Mouse (Mus musculus) midbrain, postnatal 0 days (tissue): ENCODE measurements around the gene Gli2. TPM values are rescaled to one million over a fixed set of nuclear protein-coding genes. Genes with fewer than 3 reads are reported as not detected.

Source experiments
- ATAC-seq: fragments of 200-750 bp; cut with Nextera tagmentation; 2 replicates; pipeline ENCODE4 v1.8.0; 2017; ENCODE audit warnings: moderate number of reproducible peaks, mild to moderate bottlenecking, moderate TSS enrichment, moderate library complexity; ENCODE audit not compliant: low FRiP score
- DNase-seq: peaks from one replicate; pipeline ENCODE4 v3.0.0-alpha.2; 2015; ENCODE audit warnings: low spot score
- H3K27ac ChIP-seq: fragments of 300-500 bp; sonication (generic); 2 replicates; pipeline ENCODE4 v1.5.1; 2014; ENCODE audit warnings: low read depth, mild to moderate bottlenecking, low read length, mixed read lengths
- H3K27me3 ChIP-seq: fragments of 300-500 bp; sonication (generic); 2 replicates; pipeline ENCODE4 v1.6.1; 2014; ENCODE audit warnings: low read length, control low read depth, mixed read lengths; ENCODE audit not compliant: insufficient read depth
- H3K36me3 ChIP-seq: fragments of 300-500 bp; sonication (generic); 2 replicates; pipeline ENCODE4 v1.6.1; 2014; ENCODE audit warnings: low read length, control low read depth, mixed read lengths; ENCODE audit not compliant: insufficient read depth
- H3K4me1 ChIP-seq: fragments of 300-500 bp; sonication (generic); 2 replicates; pipeline ENCODE4 v1.6.1; 2014; ENCODE audit warnings: mild to moderate bottlenecking, control low read depth, antibody characterized with exemption, low read length, mixed read lengths; ENCODE audit not compliant: insufficient read depth
- H3K4me2 ChIP-seq: fragments of 300-500 bp; sonication (generic); 2 replicates; pipeline ENCODE4 v1.6.1; 2014; ENCODE audit warnings: low read depth, mild to moderate bottlenecking, low read length, mixed read lengths; ENCODE audit not compliant: poor library complexity, severe bottlenecking
- H3K4me3 ChIP-seq: fragments of 300-500 bp; sonication (generic); 2 replicates; pipeline ENCODE4 v1.5.1; 2014; ENCODE audit warnings: low read depth, mild to moderate bottlenecking, low read length, moderate library complexity
- H3K9ac ChIP-seq: fragments of 300-500 bp; sonication (generic); replicated peaks from 2 replicates; pipeline ENCODE4 v1.6.1; 2014; ENCODE audit warnings: mild to moderate bottlenecking, low read length, moderate library complexity, mixed read lengths; ENCODE audit not compliant: poor library complexity, severe bottlenecking
- H3K9me3 ChIP-seq: fragments of 300-500 bp; sonication (generic); 2 replicates; pipeline ENCODE4 v1.6.1; 2016; ENCODE audit warnings: low read length, control low read depth
- CTCF ChIP-seq: IDR thresholded peaks from 2 replicates; pipeline ENCODE4 v1.5.1; 2016; ENCODE audit warnings: antibody characterized with exemption, mild to moderate bottlenecking
- WGBS: fragments of 180-500 bp; shearing (Covaris S2); extraction: QIAGEN DNeasy Blood & Tissue Kit; methylation state at CpG from one replicate; pipeline ENCODE4 v1.1.7; 2014; 5-methylcytosine and 5-hydroxymethylcytosine counted together
- polyA plus RNA-seq: library from polyadenylated mRNA; unstranded; fragments of >200 nt; fragmentation: Nextera tagmentation; extraction: Ambion mirVana; gene quantifications from 2 replicates; pipeline ENCODE4 v1.2.1, GENCODE M21; 2015
- total RNA-seq: library from RNA; depleted of rRNA; stranded (reverse); fragments of >200 nt; gene quantifications from 2 replicates; pipeline ENCODE4 v1.2.3, GENCODE M21; 2014

Gene Gli2
- total and polyA plus RNA-seq, 2 experiments from 2014 or later, result 0.84 to 4.7 TPM

- no peak for ATAC-seq
- H3K27me3 ChIP-seq, result no peaks in the 10 kb centered on the region
- no peak for DNase-seq
- 34% methylated on average over 3 of the region's 3 CpGs for WGBS
- H3K4me2 ChIP-seq, result no peak overlapping the region
- H3K4me1 ChIP-seq, result peaks cover 6% of the 10 kb centered on the region; the same call in 1 of the 2 replicates
- no peak overlapping the region for H3K9ac ChIP-seq
- H3K36me3 ChIP-seq, result no peaks in the 10 kb centered on the region
- H3K4me3 ChIP-seq, result no peak overlapping the region
- TF ChIP-seq CTCF, result no peak
- no peak overlapping the region for H3K27ac ChIP-seq
- no peaks in the 10 kb centered on the region for H3K9me3 ChIP-seq
These were observed 142.0 kb downstream of the Gli2 start for GRCm38 (mm10) chr1:118911427-118911727.

GRCm38 (mm10) chr1:118910693-118911426 lies 142.6 kb downstream of the Gli2 start:
- TF ChIP-seq CTCF, result no peak
- Histone ChIP-seq H3K9ac (no peak overlapping the region), H3K27me3 (no peaks in the 10 kb centered on the region), H3K9me3 (no peaks in the 10 kb centered on the region), H3K36me3 (no peaks in the 10 kb centered on the region), H3K4me3 (no peak overlapping the region), H3K27ac (no peak overlapping the region), H3K4me1 (peaks cover 6% of the 10 kb centered on the region; the same call in 1 of the 2 replicates), H3K4me2 (no peak overlapping the region)
- DNase-seq, result peak; percentile 67
- 19% methylated on average over 13 of the region's 13 CpGs for WGBS
- ATAC-seq, result peak; percentile 15; the same call in 1 of the 2 replicates

- no peak for ATAC-seq
- H3K4me3 ChIP-seq, result no peak overlapping the region
- H3K36me3 ChIP-seq, result no peaks in the 10 kb centered on the region
- WGBS, result 77% methylated on average over 3 of the region's 3 CpGs
- no peaks in the 10 kb centered on the region for H3K27me3 ChIP-seq
- no peak for TF ChIP-seq CTCF
- no peak overlapping the region for H3K27ac ChIP-seq
- no peak overlapping the region for H3K4me2 ChIP-seq
- peaks cover 6% of the 10 kb centered on the region; the same call in 1 of the 2 replicates for H3K4me1 ChIP-seq
- H3K9me3 ChIP-seq, result no peaks in the 10 kb centered on the region
- no peak overlapping the region for H3K9ac ChIP-seq
- DNase-seq, result no peak
These were observed 144.4 kb downstream of the Gli2 start for GRCm38 (mm10) chr1:118909051-118909450.

GRCm38 (mm10) chr1:118907574-118907973 lies 145.8 kb downstream of the Gli2 start:
- H3K9me3 ChIP-seq, result no peaks in the 10 kb centered on the region
- no peak overlapping the region for H3K4me2 ChIP-seq
- H3K36me3 ChIP-seq, result no peaks in the 10 kb centered on the region
- H3K27ac ChIP-seq, result no peak overlapping the region
- no peak for DNase-seq
- no peak for TF ChIP-seq CTCF
- WGBS, result 90% methylated on average over 9 of the region's 9 CpGs
- 0 out of 2 replicates have a peak, but pooled peaks cover 3% of the 10 kb centered on the region for H3K4me1 ChIP-seq
- no peaks in the 10 kb centered on the region for H3K27me3 ChIP-seq
- ATAC-seq, result no peak
- H3K4me3 ChIP-seq, result no peak overlapping the region
- H3K9ac ChIP-seq, result no peak overlapping the region

- TF ChIP-seq CTCF, result no peak
- no peak overlapping the region for H3K9ac ChIP-seq
- peak; percentile 58 for DNase-seq
- H3K4me2 ChIP-seq, result no peak overlapping the region
- no peak for ATAC-seq
- H3K4me3 ChIP-seq, result no peak overlapping the region
- no peaks in the 10 kb centered on the region for H3K36me3 ChIP-seq
- WGBS, result 63% methylated on average over 5 of the region's 5 CpGs
- no peaks in the 10 kb centered on the region for H3K9me3 ChIP-seq
- no peak overlapping the region for H3K27ac ChIP-seq
- no peaks in the 10 kb centered on the region for H3K27me3 ChIP-seq
- H3K4me1 ChIP-seq, result 0 out of 2 replicates have a peak, but pooled peaks cover 3% of the 10 kb centered on the region
These were observed 148.1 kb downstream of the Gli2 start for GRCm38 (mm10) chr1:118905319-118905718.

- 67% methylated on average over 9 of the region's 9 CpGs for WGBS
- Histone ChIP-seq H3K27me3 (no peaks in the 10 kb centered on the region), H3K4me1 (0 out of 2 replicates have a peak, but pooled peaks cover 3% of the 10 kb centered on the region), H3K9me3 (no peaks in the 10 kb centered on the region), H3K36me3 (no peaks in the 10 kb centered on the region), H3K4me3 (no peak overlapping the region), H3K27ac (no peak overlapping the region), H3K4me2 (no peak overlapping the region), H3K9ac (no peak overlapping the region)
- ATAC-seq (no peak), DNase-seq (peak; percentile 31)
- TF ChIP-seq CTCF, result no peak
These were observed 148.5 kb downstream of the Gli2 start for GRCm38 (mm10) chr1:118904909-118905308.
